Mouse (Mus musculus): Measurements from ENCODE around the gene Sub1. TPM values are rescaled to one million over a fixed set of nuclear protein-coding genes. Genes with fewer than 3 reads are reported as not detected.

Sub1 gene
- polyA plus RNA-seq (2017; shearing (Covaris generic)) = 100 to 1,000 TPM; 633 to 791 TPM

GRCm38 (mm10) chr15:11996883-11997282, at the start of gene Sub1:
TSS of gene Sub1 (minus strand) at chr15:11996983.
- ATAC-seq = no peak

- ATAC-seq = no peak
Observed at GRCm38 (mm10) chr15:12040407-12040710, 43.6 kb upstream of the Sub1 start.

DNA sequence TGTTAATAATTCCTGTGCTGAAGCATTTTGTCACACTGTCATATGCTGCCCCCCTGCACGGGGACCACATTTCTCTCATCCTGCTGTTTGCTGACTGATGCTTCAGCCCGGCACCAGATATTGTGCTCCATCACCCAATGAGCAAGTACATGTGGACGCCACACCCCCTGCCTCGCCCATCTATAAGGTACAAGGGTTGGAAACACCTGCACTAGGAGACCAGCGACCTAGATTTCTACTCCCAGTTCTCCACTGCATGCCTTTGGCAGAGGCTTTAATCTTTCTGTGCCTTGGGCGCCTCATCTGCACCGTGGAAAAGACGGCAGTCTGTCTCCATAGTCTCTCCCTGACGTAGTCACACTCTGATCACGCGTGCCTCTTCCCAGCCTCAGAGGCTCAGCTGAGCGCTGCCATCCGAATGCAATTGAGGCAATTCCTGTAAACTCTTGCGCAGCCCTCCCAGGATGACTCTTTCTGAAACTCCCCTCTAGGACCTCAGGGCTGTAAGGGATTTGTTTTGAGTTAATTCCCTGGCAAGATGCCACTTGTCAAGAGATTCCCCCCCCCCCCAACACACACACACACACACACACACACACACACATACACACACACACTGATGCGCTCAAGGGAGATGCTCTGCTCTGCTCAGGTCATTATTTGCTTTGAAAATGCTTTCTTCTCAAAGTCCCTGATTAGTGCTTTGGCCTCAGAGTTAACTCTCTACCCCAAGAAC, 43.1 kb upstream of the Sub1 start:
- no peak for ATAC-seq

GRCm38 (mm10) chr15:12039256-12039655, 42.5 kb upstream of the Sub1 start:
- no peak for ATAC-seq

DNA sequence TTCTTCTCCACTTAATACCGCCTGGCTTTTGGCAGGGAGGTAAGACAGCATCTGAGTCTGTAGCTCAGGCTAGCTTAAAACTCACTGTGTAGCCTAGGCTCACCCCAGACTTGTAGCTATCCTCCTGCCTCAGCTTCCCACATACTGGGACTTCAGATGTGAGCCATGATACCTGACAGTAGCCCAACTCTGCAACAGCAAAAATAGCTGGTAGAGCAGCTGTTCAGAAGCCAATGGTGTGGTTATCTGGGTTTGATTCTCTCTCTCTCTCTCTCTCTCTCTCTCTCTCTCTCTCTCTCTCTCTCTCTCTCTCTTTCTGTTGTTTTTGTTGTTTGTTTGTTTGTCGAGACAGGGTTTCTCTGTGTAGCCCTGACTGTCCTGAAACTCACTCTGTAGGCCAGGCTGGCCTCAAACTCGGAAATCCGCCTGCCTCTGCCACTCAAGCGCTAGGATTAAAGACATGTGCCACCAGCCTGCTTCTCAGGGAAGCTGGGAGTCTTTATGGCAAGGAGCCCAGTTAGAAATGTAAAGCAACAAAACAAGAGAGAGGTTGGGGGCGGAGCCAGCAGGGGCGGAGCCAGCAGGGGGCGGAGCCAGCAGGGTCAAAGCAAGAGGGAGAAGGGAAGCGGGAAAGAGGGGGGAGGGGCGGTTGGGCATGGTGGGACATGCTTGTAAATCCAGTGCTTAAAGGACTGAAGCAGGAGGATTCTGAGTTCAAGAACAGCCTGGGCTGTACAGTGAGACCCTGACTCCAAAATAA, 41.3 kb upstream of the Sub1 start:
- ATAC-seq = no peak

DNA sequence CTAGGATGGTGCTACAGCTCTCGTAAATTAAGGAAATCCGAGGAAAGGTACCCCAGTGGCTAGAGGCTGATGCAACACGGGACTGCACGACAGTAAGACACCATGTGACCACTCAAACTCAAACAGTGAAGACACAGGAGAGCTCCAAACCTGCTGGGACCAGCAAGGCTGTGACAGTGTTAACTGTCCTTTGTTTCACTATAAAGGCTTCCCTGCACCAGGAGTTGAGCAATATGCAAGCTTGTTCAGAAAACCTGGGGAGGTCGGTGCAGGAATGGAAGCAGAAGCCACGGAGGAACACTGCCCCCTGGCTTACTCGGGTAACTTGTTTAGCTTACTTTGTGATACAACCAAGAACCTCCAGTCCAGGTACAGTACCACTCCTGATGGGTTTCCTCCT, 40.4 kb upstream of the Sub1 start:
- ATAC-seq = peak; percentile 75

DNA sequence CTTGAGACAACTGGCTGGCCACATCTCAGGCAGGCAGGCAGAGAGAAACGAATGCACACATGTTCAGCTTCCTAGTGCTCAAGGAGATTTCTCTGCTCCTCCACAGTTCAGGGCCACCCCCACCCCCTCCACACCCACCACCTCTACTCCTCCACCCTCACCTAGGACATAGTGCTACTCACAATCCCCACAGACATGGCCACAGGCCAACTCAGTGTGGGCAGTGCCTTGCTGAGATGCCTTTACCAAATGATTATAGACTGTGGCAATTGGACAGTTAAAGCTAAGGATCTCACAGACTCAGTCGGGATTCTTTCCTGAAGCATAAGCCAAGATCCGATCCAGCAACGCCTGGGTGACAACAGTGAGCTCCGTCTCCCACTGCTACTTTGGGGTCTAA, 39.9 kb upstream of the Sub1 start:
- no peak for ATAC-seq

- no peak for ATAC-seq
Observed at GRCm38 (mm10) chr15:12034317-12034716, 37.5 kb upstream of the Sub1 start.

- no peak for ATAC-seq
Observed at GRCm38 (mm10) chr15:12033155-12033554, 36.4 kb upstream of the Sub1 start.

- no peak for ATAC-seq
Observed at GRCm38 (mm10) chr15:12032512-12032911, 35.7 kb upstream of the Sub1 start.

DNA sequence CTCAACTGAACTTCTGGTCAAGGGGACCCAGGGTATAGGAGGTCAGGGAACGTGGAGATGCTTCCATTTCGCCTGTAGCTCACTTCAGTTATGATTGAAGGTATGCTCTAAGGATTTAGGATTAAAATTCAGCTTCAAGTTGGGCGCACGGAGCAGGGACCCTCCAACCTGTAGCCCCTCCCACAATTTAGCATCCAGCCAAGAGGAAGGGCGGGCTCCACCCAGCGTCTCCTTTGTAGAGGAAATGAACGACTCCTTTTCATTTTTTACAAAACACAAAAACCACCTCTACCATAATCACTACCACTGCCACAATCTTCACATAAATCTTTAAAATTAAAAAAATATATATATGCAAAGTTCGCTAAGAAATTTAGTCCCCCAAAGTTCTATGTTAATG, 35.1 kb upstream of the Sub1 start:
- ATAC-seq = no peak

- no peak for ATAC-seq
Observed at GRCm38 (mm10) chr15:12030221-12030620, 33.4 kb upstream of the Sub1 start.

DNA sequence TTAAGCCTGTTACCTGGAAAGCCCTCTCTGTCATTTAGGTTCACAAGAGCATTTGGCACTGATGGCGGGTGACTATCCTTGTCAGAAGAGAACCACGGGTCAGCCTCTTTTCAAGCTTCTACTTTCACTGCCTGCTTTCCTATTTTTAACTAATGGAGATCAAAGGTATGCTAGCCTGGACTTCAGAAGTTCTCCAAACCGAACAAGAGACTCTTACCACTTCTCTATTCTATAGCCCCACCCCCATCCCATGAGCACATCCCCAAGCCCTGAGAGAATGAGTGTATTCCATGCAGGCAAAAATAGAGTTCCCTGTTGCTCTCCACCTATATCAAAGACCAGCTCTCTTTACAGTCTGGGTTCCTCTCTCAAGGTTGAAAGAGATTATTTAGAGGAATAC, 31.0 kb upstream of the Sub1 start:
- no peak for ATAC-seq

GRCm38 (mm10) chr15:12026932-12027450, 30.2 kb upstream of the Sub1 start:
- ATAC-seq = no peak

GRCm38 (mm10) chr15:12026026-12026425, 29.2 kb upstream of the Sub1 start:
- peak; percentile 56 for ATAC-seq

DNA sequence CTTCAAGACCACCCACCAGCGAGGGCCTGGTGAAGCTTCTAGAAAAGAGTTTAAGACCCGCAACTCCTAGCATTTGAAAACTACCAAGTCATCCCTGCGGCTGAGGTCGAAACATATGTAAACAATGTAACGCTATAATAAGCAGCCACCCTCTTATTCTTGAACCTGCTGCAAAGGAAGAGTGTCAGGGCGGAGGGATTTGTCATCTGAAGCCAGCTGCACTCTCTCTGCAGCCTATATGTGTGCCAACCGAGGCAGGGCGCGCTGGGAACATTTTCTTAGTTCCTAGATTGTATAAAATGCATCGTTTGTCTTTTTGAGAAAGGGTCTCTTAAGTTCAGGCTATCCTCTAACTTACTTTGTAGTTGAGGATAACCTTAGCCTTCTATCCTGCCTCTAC, 28.6 kb upstream of the Sub1 start:
- ATAC-seq = no peak

DNA sequence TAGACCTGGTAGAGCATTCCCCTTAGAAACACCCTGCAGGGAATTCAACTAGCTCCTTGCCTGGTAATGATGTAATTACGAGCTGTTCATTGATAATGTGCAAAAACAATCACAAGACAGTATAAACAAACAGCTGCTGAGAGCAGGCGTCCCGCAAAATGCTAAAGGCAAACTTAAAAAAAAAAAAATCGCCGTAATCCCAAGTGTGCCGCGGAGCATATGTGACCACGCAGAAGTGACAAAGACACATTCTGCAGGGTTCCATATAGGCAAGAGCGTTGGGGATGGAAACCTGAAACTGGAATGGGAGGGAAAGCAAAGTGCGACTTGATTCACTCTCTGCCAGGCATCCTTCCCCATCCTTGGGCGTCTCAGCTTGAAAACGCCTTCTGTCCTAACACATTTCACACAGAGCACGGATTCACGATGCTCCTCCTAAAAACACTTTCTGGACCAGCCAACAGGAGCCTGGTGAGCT, 28.0 kb upstream of the Sub1 start:
- no peak for ATAC-seq

DNA sequence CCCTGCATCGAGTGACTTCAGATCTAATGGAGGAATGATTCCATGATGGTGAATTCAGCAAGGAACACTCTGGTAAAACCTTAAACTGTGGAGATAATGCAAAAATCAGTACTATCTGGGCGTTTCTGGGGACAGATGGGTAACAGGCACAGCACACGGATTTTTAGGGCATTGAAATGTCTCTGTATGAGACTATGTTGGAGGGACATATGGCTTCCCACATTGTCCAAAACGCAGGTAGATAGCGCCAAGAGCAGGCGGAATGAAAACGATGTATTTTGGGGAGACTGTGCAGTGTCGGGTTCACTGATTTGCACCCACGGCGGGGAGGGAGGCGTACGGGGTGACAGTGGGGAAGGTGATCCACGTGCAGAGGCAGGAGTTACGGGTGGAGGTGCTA, 22.7 kb upstream of the Sub1 start:
- no peak for ATAC-seq

GRCm38 (mm10) chr15:12018428-12018757, 21.6 kb upstream of the Sub1 start:
- ATAC-seq = no peak

- ATAC-seq = no peak
Observed at GRCm38 (mm10) chr15:12017700-12018427, 21.1 kb upstream of the Sub1 start.

GRCm38 (mm10) chr15:12014197-12014905, 17.6 kb upstream of the Sub1 start:
- no peak for ATAC-seq

DNA sequence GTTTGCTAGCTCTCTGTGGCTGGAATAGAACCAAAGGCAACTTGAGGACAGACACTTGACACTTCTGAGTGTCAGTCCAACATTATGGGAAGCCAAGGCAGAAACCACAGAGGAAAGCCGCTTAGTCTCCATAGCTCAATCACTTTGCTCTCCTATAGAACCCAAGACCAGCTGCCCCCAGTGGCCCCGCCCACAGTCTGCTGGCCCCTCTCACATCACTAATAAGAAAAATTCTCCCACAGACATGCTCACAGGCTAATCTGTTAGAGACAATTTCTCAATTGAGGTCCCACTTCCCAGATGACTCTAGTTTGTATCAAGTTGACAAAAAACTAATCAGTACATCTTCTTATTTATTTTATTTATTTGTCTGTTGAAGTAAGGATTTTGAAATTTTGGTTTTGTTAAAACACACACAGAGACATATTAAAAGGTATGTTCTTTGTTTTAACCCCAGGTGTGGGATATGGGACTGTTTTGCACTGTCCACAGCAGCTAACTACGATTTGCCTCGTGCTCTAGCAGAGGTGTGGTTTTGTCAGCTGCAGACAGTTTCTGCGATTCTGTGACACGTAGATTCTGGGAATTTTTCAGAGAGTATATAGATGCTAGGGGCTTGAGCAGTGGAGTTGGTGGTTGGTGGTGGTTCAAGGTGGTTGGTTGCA, 16.9 kb upstream of the Sub1 start:
- ATAC-seq = no peak
